Mouse (Mus musculus): ENCODE measurements at regions not wholly inside any gene's neighbourhood (a gene's known extent, or its start where the extent isn't known, plus 50 kb on each side); places are given as distances from the start of the nearest gene placed in this dataset.

DNA sequence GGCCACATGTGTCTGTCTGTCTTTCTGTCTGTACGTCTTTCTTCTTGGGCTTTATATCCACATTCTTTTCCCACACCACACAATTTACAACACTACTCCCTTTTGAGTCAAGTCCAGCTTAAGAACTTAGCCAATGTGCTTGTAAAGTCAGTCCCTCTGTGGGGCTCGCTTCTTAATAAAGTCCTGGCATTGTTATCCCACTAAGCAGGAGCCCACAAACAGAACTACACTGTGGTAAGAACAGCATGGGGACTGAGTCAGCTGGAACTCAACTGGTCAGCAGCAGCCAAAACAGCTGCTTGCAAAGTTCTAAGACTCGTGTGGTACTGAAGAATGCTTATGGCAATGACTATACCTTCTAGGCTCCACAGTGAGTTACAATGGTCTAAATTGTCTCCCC lies 193.5 kb upstream of the Cxcl12 start:
- Histone ChIP-seq H3K9ac (no peak overlapping the region), H3K27me3 (no peaks in the 10 kb centered on the region), H3K27ac (no peak overlapping the region), H3K9me3 (no peaks in the 10 kb centered on the region), H3K4me3 (no peak overlapping the region), H3K4me1 (peaks cover 2% of the 10 kb centered on the region), H3K36me3 (no peaks in the 10 kb centered on the region), H3K4me2 (replicated peaks) (no peak overlapping the region)
- WGBS = 56% methylated on average over 3 of the region's 3 CpGs
- ATAC-seq (ENCODE audit: low FRiP score, low read depth) = no peak

DNA sequence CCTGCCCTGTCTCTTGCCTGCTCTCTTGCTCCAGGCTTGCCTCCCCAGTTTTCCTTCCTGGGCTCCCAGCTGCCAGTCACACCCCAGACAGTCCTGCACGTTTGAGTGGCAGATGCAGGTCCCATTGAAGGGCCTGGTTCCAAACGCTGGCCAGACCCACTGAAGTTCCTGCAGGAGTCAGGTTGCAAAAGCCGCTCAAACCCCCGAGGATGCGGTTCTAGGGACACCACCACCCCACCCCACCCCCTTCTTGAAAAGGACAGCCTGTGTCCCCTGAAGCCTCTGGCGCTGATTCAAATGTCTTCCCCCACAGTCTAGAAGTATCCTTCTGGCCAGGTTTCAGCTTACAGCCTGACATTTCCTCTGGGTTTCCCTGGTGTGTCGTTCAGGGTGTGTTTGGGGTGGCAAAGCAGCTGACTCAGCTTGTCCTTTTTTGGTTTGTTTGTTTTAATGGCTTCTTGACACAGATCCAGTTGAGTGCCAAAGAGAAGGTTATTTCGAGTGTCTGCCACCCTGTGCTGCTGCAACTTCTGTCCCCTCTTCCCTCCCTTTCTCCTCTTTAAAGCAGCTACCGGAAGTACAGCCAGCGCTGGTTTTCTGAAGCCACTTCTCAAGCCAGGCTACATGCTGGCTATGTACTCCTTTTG lies 187.9 kb upstream of the Cxcl12 start:
- no peak overlapping the region for H3K9ac ChIP-seq
- no peaks in the 10 kb centered on the region for H3K9me3 ChIP-seq
- 0 out of 2 replicates have a peak overlapping the region, but pooled peaks have one; percentile 2 for H3K4me3 ChIP-seq
- H3K36me3 ChIP-seq = no peaks in the 10 kb centered on the region
- H3K4me1 ChIP-seq = peaks cover 20% of the 10 kb centered on the region
- peak overlapping the region; percentile 75 for H3K27ac ChIP-seq
- ATAC-seq (ENCODE audit: low FRiP score, low read depth) = peak; percentile 80
- H3K4me2 ChIP-seq (replicated peaks) = peak overlapping the region; percentile 46
- WGBS = 4% methylated on average over 10 of the region's 10 CpGs
- H3K27me3 ChIP-seq = no peaks in the 10 kb centered on the region

DNA sequence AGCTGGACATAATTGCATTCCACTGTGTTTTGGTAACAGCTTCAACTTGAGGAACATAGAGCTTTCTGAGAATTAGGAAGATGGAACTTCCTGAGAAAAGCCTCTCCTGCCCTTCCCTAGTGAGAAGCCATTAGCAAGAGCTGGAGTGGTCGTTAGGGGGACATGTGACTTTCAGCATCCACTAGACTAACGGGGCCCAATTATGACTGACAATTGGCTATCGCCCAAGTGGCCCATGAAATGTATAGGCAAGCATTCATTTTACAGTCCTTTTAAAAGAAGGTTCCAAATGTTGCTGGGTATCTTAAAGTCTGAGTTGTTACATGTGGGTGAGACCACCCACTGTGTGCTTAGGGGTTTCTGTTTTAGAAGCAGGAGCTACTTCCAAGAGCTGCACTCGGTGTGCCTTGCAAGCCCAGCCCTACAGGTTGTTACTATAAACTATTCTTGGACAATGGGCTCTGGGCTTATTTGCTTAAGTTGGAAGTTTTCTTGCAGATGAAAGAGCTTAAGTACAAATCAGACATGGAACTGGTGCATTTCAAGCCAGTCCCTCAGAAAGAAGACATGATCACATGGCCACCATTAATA lies 183.1 kb upstream of the Cxcl12 start:
- Histone ChIP-seq H3K4me1 (peaks cover 28% of the 10 kb centered on the region), H3K4me3 (no peak overlapping the region), H3K27ac (0 out of 2 replicates have a peak overlapping the region, but pooled peaks have one; percentile 33), H3K27me3 (0 out of 2 replicates have a peak, but pooled peaks cover 3% of the 10 kb centered on the region), H3K4me2 (replicated peaks) (no peak overlapping the region), H3K9me3 (no peaks in the 10 kb centered on the region), H3K9ac (no peak overlapping the region), H3K36me3 (no peaks in the 10 kb centered on the region)
- WGBS = 28% methylated on average over 4 of the region's 4 CpGs
- peak; percentile 71 for ATAC-seq (ENCODE audit: low FRiP score, low read depth)

DNA sequence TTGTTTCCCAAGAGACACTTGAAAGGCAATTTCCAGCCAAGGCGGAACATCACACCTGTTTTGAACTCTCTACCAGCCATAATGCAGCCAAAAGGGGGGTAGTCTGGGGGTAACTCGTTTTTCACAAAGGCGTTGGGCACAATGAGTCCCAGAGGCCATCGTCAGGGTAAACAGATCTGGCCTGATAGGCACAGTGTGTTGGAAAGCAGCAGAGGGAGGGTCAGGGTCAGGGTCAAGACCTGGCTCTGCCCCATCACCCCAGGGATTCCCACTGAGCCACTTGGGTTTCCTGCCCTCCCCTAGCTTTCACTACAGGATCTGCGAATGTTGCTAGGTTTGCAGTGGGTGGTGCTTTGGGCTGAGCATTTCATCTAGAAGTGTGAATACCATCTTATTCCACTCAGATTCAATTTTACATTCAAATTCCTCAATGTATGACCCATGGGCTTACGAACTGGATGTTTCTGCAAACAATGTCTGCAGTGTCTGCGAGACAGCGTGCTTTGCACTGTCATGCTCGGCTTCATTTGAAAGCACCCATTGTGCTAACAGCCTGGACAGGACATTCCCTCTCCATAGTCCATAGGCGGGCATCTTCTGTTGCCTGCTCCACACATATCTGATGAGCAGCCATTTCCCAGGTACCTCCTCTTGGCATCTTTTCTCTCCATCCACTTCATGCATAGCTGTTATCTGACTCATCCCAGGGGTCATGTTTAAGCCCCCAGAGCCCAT lies 181.9 kb upstream of the Cxcl12 start:
- Histone ChIP-seq H3K27me3 (0 out of 2 replicates have a peak, but pooled peaks cover 3% of the 10 kb centered on the region), H3K9me3 (no peaks in the 10 kb centered on the region), H3K4me2 (replicated peaks) (no peak overlapping the region), H3K9ac (no peak overlapping the region), H3K4me3 (no peak overlapping the region), H3K27ac (no peak overlapping the region), H3K36me3 (no peaks in the 10 kb centered on the region), H3K4me1 (peaks cover 25% of the 10 kb centered on the region)
- ATAC-seq (ENCODE audit: low FRiP score, low read depth) = no peak
- WGBS = 51% methylated on average over 10 of the region's 10 CpGs

DNA sequence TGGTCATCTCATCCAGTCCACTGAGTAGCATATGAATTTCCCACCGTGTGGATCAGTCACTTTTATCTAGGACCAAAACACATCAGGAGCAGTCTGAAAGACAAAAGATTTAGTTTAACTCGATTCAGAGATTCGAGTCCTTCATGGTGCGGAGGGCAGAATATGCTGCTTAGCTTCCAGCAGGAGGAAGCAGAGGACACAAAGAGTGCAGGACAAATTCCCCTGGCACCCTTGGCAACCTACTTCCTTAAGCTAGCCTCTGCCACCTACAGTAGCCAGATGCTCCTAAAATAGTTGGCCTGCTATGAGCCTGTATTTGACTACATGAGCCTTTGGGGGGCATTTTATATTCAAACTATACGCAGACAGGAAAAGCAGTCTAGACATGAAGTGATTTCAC lies 181.1 kb upstream of the Cxcl12 start:
- Histone ChIP-seq H3K4me2 (replicated peaks) (no peak overlapping the region), H3K27ac (no peak overlapping the region), H3K9ac (no peak overlapping the region), H3K4me3 (no peak overlapping the region), H3K27me3 (0 out of 2 replicates have a peak, but pooled peaks cover 3% of the 10 kb centered on the region), H3K36me3 (no peaks in the 10 kb centered on the region), H3K9me3 (no peaks in the 10 kb centered on the region), H3K4me1 (peaks cover 26% of the 10 kb centered on the region)
- WGBS = 78% methylated on average over 5 of the region's 5 CpGs
- no peak for ATAC-seq (ENCODE audit: low FRiP score, low read depth)

DNA sequence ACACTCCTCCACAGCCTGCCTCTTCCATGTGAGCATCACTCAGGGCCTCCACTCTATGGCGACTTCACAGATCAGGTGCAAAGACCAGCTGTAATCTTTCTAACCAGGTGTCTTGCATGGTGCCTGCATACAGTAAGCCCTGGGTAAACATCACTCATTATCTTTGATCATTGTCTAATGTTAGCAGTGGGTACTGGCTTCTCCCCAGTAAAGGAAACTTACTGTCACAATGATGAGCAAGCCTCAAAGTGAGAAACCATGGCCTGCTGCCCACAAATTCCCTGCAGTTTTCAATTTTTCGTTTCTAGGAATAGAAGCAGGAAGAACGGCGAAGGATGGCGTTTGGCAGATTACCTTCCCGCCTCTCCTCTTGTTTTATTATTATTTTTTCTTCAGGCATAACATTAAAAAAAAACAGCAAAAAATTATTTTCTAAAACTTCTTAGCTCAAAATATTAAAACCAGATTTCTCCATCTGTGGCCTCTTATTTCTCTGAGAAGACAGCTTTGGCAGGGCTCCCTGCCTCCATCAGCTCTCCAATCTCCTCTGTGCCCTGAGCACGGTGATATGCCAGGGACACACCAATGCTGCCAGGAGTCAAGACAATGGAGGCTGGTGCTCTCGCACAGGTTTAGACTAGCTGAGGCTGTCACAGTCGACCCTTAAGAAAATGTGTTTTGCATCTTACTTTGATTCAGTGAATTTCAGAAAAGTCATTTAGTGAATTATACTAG lies 169.2 kb upstream of the Cxcl12 start:
- H3K27ac ChIP-seq = no peak overlapping the region
- H3K9ac ChIP-seq = no peak overlapping the region
- H3K9me3 ChIP-seq = no peaks in the 10 kb centered on the region
- no peaks in the 10 kb centered on the region for H3K27me3 ChIP-seq
- no peak overlapping the region for H3K4me2 ChIP-seq (replicated peaks)
- peaks cover 24% of the 10 kb centered on the region for H3K4me1 ChIP-seq
- 74% methylated on average over 9 of the region's 9 CpGs for WGBS
- H3K4me3 ChIP-seq = no peak overlapping the region
- ATAC-seq (ENCODE audit: low FRiP score, low read depth) = no peak
- H3K36me3 ChIP-seq = no peaks in the 10 kb centered on the region

DNA sequence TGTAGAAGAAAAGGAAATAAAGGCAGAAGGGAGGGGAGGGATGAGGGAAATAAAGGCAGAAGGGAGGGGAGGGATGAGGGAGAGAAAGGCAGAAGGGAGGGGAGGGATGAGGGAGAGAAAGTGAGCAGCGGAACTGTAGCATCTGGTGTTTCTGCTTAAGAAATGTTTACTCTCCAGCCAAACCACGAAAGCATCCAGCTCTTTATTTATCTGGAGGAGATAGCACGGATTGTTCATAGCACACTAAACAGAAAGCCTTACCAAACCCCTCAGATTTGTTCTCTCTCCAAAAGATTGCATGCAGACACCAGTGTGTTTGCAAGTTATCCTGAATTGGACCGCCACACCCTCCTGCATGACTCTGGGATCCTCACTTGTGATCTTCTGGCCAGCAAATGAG lies 168.4 kb upstream of the Cxcl12 start:
- ATAC-seq (ENCODE audit: low FRiP score, low read depth) = no peak
- Histone ChIP-seq H3K4me2 (replicated peaks) (no peak overlapping the region), H3K36me3 (no peaks in the 10 kb centered on the region), H3K4me3 (no peak overlapping the region), H3K9me3 (no peaks in the 10 kb centered on the region), H3K27me3 (no peaks in the 10 kb centered on the region), H3K27ac (no peak overlapping the region), H3K4me1 (peaks cover 18% of the 10 kb centered on the region), H3K9ac (no peak overlapping the region)
- 63% methylated on average over 4 of the region's 4 CpGs for WGBS

DNA sequence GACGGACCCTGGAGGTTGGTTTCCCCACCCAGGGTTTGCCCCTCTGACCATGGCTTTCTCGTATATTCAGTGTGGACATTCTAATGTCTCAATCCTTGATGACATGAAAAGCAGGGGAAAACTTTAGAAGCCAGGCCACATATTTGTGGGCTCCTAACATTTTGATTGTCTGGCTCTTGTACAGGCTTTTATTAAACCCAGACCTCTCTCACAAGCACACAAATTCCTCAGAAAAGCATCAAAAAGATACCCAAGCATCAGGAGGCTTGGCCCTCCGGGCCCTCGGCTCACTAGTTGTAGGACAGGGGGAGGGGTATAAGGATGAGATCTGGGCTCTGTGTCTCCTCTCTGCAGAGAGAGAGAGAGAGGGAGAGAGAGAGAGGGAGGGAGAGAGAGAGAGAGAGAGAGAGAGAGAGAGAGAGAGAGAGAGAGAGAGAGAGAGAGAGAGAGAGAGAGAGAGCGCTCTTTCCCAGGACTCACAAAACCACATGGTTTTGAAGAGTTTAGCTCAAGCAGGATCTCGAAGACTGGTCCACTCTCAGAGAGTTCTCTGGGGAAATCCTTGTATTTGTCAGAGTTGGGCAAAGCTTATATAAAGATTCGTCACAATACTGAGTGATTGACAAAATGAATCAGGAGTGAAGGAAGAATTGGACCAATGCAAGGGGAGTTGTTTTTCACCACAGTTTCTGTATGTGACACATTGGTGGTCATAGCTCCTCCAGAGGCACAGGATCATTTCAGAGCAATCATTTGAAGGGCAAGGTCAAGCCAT lies 167.2 kb upstream of the Cxcl12 start:
- no peaks in the 10 kb centered on the region for H3K27me3 ChIP-seq
- peaks cover 10% of the 10 kb centered on the region for H3K4me1 ChIP-seq
- no peaks in the 10 kb centered on the region for H3K9me3 ChIP-seq
- H3K4me2 ChIP-seq (replicated peaks) = no peak overlapping the region
- no peak for ATAC-seq (ENCODE audit: low FRiP score, low read depth)
- H3K36me3 ChIP-seq = no peaks in the 10 kb centered on the region
- H3K4me3 ChIP-seq = no peak overlapping the region
- no peak overlapping the region for H3K27ac ChIP-seq
- 43% methylated on average over 7 of the region's 7 CpGs for WGBS
- H3K9ac ChIP-seq = no peak overlapping the region

DNA sequence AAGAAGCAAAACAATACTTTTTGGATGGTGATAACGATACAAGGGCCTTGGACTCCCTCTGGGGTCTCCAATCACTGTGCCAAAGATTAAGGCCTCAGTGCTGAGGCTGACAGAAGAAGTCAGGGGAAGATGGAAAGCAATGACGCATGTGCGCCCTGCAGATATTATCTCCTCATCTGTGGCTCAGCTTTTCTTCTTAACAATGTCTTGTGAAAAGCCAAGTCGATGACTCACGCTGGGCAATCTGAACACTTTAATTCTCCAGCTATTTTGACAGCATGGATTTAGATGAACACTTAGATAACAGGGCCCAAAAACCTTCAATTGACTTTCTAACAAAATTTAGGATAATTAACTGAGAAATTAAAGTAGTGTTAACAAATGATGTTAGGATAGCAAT lies 155.7 kb upstream of the Cxcl12 start:
- no peaks in the 10 kb centered on the region for H3K4me1 ChIP-seq
- no peaks in the 10 kb centered on the region for H3K27me3 ChIP-seq
- H3K9ac ChIP-seq = no peak overlapping the region
- H3K27ac ChIP-seq = no peak overlapping the region
- H3K9me3 ChIP-seq = 0 out of 2 replicates have a peak, but pooled peaks cover 4% of the 10 kb centered on the region
- ATAC-seq (ENCODE audit: low FRiP score, low read depth) = no peak
- no peaks in the 10 kb centered on the region for H3K36me3 ChIP-seq
- no peak overlapping the region for H3K4me2 ChIP-seq (replicated peaks)
- no peak overlapping the region for H3K4me3 ChIP-seq
- WGBS = 89% methylated on average over 5 of the region's 5 CpGs

DNA sequence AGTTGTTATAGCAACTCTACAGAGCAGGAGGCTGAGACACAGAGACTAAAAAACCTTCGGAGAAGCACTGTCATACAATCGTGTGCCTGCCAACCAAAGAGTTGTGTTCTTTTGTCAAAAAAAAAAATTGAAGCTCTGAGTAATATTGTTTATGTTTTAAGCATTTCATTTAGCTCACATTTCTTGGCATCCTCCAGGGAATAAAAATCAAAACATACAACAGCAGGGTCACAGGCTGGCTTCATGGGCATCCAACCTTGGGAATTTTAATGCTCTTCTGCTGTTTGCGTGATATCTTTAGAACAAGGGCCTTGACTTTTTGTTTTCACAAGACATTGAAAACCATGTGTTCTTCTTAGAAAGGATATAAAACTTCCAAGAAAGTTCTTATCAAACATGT lies 152.9 kb upstream of the Cxcl12 start:
- Histone ChIP-seq H3K4me1 (no peaks in the 10 kb centered on the region), H3K36me3 (no peaks in the 10 kb centered on the region), H3K9ac (no peak overlapping the region), H3K4me2 (replicated peaks) (no peak overlapping the region), H3K27me3 (no peaks in the 10 kb centered on the region), H3K9me3 (0 out of 2 replicates have a peak, but pooled peaks cover 4% of the 10 kb centered on the region), H3K27ac (no peak overlapping the region), H3K4me3 (no peak overlapping the region)
- ATAC-seq (ENCODE audit: low FRiP score, low read depth) = no peak
- WGBS = 87% methylated on average over 3 of the region's 3 CpGs

DNA sequence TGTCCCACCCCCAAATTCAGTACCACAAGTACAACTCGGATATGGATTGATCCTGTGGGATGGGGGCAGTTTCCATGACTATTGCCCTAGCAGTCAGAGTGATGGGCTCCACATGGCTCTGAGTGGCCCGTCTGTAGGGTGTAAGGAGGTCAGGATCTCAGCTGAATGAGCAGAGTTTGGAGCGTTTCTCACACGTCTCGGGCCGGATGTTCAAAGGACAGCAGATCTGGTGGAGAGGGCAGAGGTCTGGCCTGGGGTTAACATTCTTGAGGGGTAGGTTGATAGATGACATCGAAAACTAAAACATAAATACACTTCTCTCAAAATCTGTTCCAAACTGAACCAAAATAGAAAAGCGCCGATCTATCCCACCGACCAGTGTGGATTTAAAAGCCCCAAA lies 146.5 kb upstream of the Cxcl12 start:
- Histone ChIP-seq H3K9me3 (no peaks in the 10 kb centered on the region), H3K36me3 (no peaks in the 10 kb centered on the region), H3K27ac (no peak overlapping the region), H3K9ac (no peak overlapping the region), H3K27me3 (no peaks in the 10 kb centered on the region), H3K4me1 (no peaks in the 10 kb centered on the region), H3K4me2 (replicated peaks) (no peak overlapping the region), H3K4me3 (no peak overlapping the region)
- no peak for ATAC-seq (ENCODE audit: low FRiP score, low read depth)
- WGBS = 44% methylated on average over 10 of the region's 10 CpGs

Measured in limb, embryonic 13.5 days (tissue).